Mouse (Mus musculus) ovary, postnatal 10 days (tissue): ENCODE data around the gene Abcg1.

Source experiments
- DNase-seq: peaks from one replicate; pipeline ENCODE4 v3.0.0; 2022; ENCODE audit warnings: low spot score

The Abcg1 gene

DNA sequence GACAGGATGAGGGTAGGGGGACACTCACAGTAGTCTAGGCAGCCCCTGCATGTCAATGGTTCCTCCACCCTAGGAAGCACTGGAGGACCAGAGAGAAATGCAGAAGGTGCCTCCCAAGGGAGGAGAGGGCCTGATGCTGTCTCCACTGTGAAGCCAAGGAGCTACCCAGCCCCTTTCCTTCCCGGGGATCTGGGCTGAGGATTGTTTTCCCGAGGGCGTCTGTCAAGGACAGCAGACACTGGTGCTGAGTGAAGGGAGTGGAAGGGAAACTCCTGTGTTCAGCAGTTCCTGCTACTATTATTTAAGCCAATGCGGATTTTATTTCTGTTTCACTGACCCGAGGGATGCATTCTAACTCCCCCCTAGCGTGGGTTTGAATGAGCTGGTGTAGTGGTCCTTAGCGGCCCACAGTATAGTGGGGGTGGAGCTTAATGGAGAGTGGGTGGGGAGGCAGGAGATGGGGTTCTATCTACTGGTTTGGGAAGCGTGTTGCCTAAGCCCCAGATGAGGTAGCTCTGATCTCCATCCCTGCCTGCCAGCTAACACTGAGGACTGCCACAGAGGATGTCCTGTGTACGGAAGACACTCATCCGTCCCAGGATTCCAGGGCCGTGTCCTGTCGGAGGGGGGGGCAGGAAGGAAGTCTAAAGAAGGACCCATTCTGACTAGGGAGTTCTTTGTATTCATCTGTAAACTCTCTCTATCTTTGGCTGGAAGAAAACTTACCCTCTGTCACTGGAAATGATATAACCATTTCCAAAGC, 21.8 kb downstream of the Abcg1 start:
- DNase-seq = no peak

DNA sequence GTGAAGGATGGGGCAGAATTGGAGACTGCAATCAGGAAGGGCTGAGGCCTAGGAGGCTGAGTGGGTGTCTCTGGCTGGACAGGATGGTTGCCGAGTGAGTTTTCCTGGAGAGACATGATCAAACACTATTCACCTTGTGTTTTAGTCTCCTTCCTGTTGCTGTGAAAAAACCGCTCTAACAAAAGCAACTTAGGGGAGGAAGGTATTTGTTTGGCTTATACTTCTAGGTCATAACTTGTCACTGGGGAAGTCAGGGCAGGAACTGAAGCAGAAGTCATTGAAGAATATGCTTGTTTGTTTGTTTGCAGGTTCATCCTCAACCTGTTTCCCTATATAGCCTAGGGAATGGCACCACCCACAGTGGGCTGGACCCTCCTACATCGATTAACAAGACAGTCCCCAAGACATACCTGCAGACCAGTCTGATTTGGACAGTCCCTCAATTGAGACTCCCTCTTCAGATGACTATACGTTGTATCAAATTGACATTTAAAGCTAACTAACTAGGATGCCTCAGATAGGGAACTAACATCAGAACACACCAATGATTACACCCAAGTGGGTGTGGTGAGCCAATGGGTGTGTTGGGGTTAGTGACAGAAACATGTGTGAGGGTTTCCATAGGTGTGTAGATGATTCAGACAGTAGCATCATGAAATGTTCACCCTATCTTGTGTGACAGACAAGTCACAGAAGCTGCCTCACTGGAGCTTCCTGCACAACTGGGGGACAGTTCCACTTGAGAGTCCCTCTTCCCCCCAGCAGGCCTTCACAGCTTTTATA, 25.0 kb downstream of the Abcg1 start:
- DNase-seq = no peak

- DNase-seq = no peak
Observed at GRCm38 (mm10) chr17:31085519-31085918, 28.0 kb downstream of the Abcg1 start.

DNA sequence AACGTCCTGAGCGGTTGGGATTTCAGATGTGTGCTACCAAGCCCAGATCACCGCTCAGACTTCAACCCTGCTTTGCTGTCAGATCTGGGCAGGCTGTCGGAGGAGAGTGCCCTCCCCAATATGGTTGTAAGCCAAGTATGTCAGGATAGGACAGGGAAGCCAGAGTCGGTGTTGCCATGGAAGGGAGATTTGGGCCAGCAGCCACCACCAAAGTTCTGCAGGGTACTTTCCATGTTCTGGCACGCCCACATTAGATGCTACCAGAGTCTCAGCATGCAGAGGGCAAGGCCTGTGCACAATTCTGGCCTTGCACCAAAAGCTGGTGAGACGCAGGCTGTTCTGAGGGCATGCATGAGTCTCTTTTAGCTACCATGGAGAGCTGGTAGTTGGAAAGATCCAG, 28.7 kb downstream of the Abcg1 start:
- DNase-seq = no peak

GRCm38 (mm10) chr17:31088711-31089110, 31.2 kb downstream of the Abcg1 start:
- no peak for DNase-seq

DNA sequence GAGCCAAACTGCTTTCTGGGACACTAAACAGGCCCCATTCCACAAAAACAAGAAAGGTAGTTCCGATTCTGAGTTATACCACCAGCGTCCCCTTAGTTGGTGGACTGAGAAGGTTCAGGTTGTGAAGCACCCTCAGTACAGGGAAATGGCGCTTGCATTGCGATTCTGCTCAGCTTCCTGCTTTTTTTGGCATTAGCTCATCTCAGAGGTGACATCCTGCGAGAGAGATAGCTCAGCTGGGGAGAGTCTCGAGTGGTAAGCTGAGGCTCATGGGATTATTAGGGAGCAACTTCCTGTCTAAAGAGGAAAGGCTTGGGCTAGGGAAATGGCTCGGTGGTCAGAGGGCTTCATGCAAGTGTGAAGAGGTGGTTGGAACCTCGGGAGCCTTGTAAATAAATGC, 32.4 kb downstream of the Abcg1 start:
- no peak for DNase-seq

GRCm38 (mm10) chr17:31091023-31091735, 33.7 kb downstream of the Abcg1 start:
- DNase-seq = no peak

DNA sequence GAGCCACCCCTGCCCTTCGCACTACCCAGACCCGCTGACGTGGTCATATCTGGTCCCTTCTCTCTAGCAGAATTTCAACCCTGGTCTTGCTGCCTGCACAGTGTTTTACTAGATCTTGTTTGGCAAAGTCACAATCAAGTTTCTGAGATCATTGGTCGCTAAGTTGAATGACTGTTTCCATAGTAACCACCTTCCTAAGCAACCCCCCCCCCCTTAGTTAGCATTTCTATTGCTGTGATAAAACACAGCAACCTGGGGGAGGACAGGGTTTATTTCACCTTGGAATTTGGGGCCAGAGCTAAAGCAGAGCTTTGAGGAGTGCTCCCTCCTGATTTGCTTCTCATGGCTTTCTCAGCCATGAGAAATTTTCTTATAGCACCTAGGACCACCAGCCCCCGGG, 37.3 kb downstream of the Abcg1 start:
- DNase-seq = no peak

- no peak for DNase-seq
Observed at GRCm38 (mm10) chr17:31095570-31095969, 38.1 kb downstream of the Abcg1 start.

GRCm38 (mm10) chr17:31096893-31097292, 39.4 kb downstream of the Abcg1 start:
- DNase-seq = no peak

DNA sequence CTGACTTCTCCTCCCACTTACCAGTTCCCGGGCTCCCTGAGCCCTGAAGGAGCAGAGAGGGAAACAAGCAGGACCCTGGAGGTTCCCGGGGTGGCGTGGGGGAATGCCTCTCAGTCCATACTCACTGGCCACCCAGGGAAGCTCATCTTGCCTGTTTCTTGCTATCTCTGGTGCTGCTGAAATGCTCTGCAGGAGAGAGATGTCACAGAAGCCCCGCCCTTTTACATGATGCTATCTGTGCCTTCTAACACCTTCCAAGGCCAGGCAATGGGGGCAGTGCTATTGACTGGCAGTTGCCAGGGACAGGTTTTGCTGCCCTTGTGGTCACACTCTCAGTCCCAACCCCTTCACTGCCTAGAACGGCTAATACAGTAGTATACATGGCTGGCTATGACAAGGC, 41.3 kb downstream of the Abcg1 start:
- no peak for DNase-seq

- no peak for DNase-seq
Observed at GRCm38 (mm10) chr17:31103007-31103570, 45.6 kb downstream of the Abcg1 start.

DNA sequence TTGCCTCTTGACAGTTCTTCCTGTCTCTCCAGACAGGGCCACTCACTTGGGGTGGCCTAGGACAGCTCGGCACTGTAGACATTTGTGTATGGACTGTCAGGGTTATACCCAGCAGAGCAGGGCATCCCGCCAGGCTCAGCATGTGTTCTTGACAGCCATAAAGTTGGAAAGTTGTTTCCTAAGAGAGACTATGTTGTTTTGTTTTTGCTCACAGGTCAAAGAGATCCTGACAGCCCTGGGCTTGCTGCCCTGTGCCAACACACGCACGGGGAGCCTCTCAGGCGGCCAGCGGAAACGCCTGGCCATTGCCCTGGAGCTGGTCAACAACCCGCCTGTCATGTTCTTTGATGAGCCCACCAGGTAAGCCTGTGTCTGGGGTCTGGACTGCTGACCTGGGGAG, 46.3 kb downstream of the Abcg1 start:
- no peak for DNase-seq

DNA sequence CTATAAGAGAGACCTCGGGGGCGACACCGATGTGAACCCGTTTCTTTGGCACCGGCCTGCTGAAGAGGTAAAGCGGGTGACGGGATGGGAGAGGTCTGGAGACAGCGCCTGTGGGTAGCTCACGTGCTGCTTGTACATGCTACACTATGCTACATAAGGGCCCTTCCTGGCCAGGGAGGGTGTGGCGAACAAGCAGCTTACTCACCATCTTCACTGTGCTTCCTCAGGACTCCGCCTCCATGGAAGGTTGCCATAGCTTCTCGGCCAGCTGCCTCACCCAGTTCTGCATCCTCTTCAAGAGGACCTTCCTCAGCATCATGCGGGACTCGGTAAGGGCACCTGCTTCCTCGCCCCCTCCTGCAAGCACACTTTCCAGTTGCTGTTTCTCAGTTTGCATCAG, 50.9 kb downstream of the Abcg1 start:
- no peak for DNase-seq

DNA sequence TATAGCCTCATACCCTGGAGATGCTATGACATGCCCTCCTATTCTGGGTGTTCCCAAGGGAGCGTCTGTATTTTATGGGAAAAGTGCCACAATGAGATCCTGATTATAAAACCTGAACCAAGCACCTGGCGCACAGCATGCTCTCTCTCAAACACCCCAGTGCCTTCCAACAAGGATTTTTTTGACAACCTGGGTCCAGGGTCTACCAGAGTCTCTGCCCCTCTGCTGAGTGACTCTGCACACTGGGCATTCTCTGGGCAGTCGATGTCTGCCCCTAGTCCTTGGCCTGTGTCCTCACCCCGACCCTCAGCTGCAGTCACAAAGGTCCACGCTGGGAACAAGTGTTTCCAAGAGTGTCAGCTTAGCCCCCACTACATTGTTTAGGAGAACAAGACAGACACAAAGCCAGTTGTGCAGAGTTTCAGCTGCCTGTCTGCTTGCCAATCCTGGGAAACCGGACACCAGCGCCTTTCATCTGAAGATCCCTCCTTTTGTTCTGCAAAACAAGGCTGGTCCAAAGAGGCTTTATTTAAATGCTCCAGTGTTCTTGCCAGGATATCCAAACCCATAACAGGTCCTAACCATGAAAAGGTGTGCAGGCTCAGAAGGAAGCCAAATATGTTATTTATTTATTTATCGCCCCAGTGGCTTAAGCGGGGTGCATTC, 55.8 kb downstream of the Abcg1 start:
- DNase-seq = no peak

DNA sequence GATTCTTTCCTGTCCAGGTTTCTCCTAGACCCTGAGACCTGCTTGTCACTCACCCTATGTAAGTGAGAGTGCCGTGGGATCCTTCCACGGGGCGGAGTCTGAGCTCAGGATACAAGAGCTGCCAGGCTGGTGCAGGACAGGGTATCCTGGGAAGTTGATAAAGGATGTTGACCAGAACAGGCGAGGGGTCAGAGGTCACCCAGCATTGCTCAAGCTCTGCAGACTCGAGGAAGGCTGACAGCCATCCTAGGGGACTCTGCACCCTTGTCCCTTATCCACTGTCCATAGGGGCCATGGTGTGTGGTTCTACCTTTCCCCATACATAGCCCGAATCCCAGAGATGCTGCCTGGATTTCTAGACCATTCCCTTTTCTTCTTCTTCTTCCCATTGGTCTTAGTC, 58.6 kb downstream of the Abcg1 start:
- no peak for DNase-seq

- DNase-seq = no peak
Observed at GRCm38 (mm10) chr17:31117946-31118345, 60.5 kb downstream of the Abcg1 start.

GRCm38 (mm10) chr17:31119429-31119828, 62.0 kb downstream of the Abcg1 start:
- DNase-seq = peak; percentile 49

DNA sequence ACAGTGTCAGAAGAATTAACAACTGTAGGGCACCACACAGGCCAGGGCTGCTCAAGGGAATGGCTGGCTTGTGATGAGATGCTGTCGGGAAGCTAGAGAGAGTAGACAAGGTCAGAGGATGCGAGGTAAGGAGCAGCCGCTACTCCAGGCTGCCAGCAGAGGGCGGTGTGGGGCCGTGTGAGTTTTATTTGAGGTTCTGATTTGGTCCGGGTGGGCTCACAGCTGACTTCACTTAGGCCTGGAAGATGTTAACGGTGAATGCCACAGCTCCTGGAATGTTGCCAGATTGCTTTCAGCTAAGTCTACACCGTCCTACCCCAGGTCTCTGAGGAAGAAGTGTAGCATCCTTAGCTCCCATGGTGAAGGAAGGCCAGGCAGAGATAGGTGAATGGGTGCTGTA, 64.5 kb downstream of the Abcg1 start:
- no peak for DNase-seq

- no peak for DNase-seq
Observed at GRCm38 (mm10) chr17:31125548-31126266, 68.2 kb downstream of the Abcg1 start.

GRCm38 (mm10) chr17:31128708-31129318, 71.3 kb downstream of the Abcg1 start:
- no peak for DNase-seq
